Mouse (Mus musculus) brain, embryonic 14.5 days (tissue): ENCODE measurements around the gene Hdgf.

Experiments
- CTCF ChIP-seq: fragments of 200-500 bp; IDR thresholded peaks from 2 replicates; pipeline ENCODE4 v1.5.1; 2012; ENCODE audit warnings: inconsistent platforms, mild to moderate bottlenecking, moderate library complexity, borderline replicate concordance; ENCODE audit not compliant: insufficient read depth, insufficient read length; ENCODE audit errors: extremely low read depth
- POLR2A ChIP-seq: fragments of 200-500 bp; IDR thresholded peaks from 2 replicates; pipeline ENCODE4 v1.6.1; 2012; ENCODE audit warnings: mild to moderate bottlenecking, inconsistent platforms, borderline replicate concordance; ENCODE audit not compliant: poor library complexity, insufficient read depth, insufficient read length, severe bottlenecking; ENCODE audit errors: extremely low read depth

GRCm38 (mm10) chr3:87945781-87946540 lies 39.8 kb downstream of the Hdgf start:
- TF ChIP-seq CTCF: no peak
- no peak for TF ChIP-seq POLR2A
